Mouse (Mus musculus) spleen, postnatal 14 days (tissue): ENCODE data around the gene Srgap3.

ENCODE experiments used
- DNase-seq, 2 experiments: peaks; one replicate each; pipeline ENCODE4 v3.0.0; 2021 to 2022; ENCODE audit warnings: low spot score in 2 of 2

Gene Srgap3

DNA sequence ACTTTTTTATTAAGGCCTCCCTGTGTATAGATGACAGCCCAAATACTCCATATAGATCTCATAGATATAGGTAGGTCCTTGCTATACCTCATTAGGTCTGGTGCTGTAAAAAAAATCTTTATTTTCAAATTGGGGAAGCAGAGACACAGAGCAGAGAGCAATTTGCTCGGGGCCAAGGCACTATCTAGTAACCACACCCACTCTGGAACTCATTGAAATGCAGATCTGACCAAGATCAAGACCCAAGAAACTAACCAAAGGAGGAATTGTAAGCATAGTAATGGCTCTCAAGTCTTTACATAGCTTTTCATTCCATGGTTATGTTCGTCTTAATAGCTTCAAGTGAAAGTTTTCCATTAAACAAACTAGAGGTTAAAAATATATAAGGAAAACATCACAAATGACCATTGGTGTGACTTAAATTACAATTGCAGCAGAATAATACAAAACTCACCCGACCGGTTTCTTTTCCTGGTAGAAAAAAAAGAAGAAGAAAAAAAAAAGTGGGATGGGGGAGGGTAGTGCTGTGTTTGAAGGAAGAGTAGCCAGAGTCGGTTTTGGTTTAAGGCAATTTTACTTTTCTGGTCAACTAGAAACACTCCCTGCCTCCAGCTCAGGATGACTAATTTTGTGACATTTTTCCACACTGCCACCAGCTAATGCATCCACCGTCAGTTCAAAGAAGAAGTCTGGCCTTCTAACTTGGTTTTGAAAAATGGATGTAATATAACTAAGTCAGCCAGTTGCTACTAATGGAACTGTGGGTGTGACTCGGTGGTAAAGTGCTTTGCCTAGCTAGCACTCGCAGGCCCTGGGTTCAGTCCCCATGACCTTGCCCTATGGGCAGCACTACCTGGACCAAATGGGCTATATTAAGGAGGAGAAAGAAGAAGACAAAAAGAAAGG, 3.4 kb upstream of the Srgap3 start:
- no peak for DNase-seq

DNA sequence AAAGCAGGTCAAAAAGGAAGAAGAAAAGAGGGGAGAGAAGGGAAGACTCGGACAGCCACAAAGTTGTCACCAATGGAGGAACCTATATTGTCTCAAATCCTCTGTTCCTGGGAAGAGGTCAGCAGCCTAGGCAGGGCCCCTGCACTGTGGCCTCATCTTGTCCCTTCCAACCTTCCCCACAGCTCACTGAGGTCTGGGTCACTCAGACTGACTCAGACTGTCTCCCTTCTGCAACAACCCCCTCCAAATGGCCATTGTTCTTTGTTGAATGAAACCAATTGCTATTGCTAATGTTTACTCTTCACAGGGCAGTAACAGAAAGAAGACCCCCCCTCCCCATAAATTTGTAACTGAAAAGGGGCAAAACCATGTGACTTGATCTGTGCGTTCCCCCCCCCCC, 2.2 kb upstream of the Srgap3 start:
- no peak for DNase-seq

DNA sequence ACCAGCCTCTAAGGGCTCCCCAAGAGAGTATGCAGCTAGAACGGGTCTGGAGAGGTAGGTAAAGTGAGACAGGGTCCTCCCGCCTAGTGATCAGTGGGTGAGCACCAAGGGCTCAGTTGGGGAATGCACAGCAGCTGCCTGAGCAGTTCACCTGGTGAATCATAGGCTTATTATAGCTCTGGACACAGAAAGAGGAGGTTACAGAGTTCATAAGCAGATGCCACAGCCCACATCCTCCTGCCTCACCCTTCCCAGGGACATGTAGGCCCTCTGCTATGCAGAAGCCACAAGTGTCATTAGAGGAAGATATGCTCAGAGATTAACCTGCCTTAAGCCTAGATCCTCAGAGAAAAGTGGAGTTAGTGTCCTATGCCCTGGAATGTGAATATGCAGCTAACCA, 1.4 kb upstream of the Srgap3 start:
- DNase-seq = no peak

DNA sequence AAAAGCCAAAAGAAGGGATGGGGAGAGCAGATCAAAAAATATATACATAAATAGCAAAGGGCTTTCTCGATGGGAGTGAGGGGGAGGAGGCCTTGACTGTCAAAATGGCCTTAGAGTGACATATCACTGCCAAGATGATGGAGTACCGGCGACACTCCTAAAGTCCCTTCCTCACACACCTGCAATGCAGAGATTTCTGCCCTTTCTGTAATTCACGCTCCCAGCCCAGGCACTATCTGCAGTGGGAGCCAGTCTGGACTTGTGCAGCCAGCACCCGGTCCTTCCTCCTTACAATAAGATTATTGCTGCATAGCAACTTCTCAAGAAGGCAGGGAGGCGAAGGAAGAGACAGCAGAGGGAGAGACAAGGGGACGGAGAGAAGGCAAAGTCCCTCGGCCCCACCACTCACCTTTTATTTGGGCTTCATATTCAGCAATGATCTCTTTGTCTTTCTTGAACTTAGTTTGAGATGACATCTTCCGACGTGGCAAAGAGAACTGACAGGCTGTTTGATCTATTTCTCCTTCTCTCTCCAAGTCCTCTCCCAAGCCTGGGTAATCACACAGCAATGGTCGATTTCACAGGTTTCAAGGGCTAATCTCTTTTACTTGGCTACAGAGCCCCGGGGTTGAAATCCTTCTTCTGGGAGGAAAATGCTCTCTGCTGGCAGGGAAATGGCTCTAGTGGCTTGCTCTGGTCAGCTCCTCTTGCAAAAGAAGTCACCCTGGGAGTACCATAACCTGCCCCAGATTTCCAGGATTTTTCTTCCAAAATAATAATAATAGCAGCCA, 850 bp downstream of the Srgap3 start:
- DNase-seq = no peak

DNA sequence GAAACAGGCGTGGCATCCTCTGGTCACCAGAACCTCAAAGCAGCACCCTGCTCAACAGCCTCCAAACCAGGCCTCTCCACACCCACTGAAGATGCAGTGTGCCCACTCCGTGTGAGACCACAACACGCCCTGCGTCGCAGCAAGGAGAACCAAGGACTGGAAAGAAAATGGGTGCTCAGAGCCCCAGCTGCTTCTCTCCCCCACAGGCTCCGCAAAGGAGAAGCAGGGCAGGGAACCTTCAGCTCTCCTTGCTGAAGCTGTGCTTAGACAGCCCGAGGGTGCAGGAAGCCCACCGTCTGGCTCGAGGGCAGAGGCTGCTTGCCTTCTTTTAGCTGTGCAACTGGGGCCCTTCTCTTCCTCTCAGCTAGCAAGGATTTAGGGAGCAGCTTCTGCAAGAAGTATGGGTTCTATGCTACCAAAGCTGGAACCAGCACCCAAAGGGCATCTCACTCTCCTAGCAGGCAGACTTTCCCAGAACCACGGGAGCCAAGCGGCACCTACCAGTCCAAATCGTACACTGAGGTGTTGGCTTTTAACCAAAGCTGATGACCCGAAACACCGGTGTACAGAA, 1.8 kb downstream of the Srgap3 start:
- DNase-seq = no peak

DNA sequence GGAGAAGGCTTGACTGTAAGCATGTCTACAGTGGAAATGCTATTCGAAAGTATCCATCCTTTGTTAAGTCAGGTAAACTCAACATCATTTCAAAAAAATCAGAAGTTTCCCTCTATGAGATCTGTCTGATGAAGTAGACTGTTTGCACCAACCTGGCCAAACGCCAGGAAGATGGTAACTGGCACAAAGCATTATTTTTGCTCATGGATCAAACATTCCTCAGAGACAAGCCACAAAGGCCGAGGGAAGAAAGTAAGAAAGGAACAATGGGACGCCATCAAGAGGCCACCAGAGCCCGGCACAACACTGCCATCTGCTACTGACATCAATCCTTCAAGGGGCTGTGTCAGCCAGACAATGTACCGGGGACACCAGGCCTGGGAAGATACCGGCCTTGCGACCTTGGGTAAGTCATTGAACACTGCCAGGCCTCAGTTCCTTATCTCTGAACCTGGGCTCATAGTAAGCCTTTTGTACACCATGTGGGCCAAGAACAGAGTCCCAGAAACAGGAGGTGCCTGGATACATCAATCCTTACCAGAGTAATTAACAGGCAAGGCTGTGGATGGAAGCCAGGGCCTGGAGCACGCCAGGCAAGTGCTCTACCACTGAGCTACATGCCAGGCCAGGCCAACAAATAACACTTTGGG, 3.3 kb downstream of the Srgap3 start:
- DNase-seq = no peak

DNA sequence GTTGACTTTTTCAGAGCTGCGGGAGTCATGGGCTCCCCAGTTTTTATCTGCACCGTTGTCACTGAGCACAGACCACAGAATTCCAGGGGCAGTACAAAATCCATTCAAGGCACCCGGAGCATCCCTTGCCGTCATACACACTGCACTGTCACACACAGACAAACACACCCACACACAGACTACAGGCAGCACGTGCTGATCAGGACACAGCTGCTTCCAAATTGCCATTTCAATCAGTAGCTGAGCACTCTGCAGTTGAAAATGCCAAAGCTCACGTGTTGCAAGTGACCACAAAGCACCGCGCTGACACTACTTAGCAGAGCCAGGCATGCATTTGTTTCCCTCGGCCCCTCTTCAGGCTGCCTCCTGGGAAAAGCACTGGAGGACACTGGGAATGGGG, 7.8 kb downstream of the Srgap3 start:
- DNase-seq = no peak

DNA sequence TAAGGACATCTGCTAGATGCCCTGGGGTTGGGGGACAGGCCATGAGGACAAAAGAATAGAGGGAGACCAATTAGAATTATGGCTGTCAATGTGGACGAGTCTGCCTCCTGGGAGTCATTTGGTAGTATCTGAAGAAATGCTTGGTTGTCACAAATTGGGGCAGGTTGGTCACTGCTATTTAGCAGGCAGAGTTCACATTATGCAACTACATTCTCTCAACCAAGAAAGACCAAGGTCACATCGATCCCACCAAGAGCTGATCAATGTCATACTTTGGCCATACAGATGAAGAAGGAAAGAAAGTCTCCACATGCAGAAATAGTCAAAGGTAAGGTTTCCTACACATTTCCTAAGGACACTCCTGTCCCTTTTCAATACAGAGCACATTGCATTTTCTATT, 9.3 kb downstream of the Srgap3 start:
- DNase-seq = no peak

DNA sequence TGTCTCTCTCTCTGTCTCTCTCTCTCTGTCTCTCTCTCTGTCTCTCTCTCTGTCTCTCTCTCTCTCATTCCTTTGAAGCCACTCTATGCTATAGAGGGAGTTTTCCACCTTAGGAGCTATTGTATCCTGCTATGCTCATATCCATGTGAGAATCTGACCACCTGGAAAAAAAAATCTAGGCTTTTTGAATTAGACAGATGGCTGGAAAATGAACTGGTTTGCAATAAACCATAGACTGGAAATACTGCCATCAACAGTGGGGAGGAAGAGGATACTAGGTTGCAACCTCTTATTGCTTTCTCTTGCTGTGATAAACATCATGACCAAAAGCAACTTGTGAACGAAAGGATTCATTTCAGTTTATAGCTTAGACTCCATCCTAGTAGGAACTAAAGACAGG, 12.6 kb downstream of the Srgap3 start:
- DNase-seq = no peak

DNA sequence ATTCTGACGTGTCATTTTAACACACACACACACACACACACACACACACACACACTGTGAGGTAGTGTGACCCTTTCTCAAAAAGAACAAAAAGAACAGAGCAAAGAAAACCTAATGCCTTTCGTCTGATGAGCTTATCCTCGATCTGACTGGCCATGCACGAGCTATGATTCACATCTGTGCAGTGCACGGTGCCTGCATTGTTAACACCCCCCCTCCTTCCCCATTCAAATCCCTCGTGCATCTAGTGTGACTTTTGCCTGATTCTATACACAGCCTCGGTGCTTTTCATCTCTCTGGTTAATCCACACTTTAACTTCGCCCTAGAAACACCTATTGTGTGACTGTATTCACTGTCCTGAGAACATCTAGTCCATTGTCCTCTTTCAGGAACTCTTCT, 14.5 kb downstream of the Srgap3 start:
- no peak for DNase-seq

DNA sequence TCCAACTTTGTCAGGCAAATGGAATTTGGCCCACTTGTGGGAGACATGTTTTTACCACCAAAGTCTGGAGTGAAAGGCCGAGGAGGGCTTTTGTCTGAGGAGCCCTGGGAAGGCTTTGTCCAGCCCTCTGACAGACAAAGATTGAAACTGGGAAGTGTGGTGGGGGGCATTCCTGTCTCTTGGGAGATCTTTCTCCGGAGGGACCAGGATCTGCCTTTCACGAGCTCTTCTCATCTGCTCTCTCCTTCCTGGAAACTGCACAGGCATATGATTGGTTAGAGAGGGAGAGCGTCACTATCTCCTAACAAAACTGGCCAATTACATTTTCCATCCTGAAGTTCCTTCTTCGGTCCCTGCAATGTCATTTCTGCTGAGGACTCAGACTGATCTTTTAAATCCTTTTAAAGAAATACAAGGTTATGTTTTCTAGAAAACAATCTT, 17.0 kb downstream of the Srgap3 start:
- DNase-seq = no peak

DNA sequence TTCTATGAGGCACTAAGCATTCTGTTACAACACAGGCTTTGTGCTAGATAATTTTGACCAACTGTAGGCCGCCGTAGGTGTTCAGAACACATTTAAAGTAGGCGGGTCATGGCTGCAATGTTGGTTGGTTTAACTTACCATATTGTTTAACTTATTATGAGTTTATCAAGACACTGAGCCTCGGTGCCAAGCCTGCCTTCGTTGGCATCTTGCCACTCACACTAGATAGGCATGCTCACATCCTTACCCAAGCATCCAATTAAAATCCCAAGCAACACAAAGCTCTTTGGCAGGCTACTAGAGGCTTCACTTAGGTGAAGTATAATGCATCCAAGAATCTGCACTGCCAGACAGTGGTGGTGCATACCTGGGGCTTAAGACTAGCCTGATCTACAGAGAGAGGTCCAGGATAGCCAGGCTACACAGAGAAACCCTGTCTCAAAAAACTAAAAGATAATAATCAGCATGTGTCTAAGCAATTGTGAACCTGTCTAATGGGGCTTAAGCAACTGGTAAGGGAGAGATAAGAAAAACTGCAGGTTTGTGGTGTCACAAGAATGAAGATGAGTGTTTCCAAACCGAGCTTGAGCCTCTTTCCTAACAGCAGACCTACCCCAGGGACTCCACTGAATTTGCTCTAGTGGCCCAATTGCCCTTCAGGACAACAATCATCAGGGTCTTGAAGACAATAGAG, 17.6 kb downstream of the Srgap3 start:
- no peak for DNase-seq

DNA sequence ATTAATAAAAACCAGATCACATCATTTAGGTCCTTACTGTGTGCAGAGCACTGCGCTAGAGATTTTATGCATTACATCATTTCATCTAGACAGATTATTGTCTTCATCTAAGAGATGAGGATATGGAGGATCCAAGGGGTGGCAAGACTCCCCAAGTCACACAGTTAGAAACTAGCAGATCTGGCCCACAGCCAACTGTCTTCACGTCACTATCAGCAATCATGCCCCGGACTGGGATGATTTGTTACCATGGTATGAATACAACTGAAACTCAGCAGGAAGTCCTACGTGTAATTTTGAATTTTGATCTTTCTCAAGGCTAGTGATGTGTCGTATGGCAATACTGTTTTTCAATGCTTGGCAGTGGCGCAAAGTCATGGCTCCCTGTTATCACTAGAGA, 18.2 kb downstream of the Srgap3 start:
- no peak for DNase-seq

DNA sequence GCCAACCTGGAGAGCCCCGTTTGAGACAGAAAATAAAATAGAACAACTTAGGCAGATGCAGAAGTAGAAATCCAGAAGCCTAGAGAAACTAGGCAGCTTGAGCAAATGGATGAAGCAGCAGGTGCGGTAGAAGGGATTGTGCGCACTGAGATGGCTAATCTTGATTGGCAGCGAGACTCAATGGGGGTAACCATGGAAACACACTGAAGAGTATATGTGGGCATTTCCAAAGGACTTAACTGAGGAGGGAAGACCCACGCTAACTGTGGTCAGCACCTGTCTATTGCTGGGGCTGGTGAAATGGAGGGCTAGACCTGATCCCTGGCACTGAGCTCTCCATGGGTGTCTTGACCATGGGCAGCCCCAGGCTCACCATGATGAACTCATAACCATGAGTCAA, 19.7 kb downstream of the Srgap3 start:
- DNase-seq = no peak

DNA sequence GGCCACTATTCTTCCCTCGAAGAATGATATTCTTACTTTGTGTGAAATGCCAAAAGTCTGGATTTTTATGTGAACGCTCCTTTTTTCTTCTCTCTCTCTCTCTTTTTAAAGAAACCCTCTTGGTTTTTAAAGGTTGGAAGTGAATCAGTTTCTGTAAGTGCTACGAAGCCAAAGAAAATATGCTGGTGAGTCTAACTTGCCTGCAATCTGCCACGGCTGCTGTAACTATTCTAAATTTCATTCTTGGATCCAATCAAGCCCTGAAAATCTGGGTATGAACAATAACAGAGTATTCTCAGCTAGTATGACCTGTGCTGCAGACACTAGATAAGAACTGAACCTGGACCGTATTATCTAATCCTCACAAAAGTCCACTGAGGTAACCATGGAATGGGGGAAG, 21.1 kb downstream of the Srgap3 start:
- DNase-seq = no peak

DNA sequence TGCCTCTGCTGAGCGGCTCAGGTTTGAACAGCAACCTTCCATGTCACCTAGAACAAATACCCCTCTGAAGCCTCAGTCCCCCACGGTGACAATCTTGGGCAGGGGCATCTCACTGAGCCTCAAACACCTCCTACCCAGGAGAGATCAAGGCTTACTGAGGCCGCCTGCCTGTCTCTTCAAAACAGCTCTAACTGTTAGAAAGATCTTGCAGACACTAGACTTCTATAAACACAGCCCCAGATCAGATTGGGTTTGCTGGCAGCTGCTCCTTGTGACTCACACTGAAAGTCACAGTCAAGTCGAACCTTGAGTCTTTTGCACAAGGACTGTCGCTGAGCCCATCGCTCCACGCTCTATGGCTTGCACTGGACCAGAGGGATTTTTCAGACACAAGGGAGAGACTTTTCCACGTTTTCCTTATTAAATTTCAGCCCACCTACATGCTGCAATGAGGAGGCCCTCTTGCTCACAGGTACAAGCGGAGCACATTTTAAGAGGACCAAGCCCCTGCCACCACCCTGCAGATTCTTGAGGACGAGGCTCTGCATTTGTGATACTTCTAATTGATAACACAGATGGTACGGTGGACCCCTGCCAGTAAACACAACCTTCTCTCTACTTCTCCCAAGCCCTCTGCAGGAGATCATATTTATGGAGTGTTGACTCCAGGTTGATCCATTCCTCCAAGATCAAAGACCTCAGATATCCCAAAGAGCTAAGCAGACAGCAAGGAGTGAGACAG, 21.7 kb downstream of the Srgap3 start:
- no peak for DNase-seq

DNA sequence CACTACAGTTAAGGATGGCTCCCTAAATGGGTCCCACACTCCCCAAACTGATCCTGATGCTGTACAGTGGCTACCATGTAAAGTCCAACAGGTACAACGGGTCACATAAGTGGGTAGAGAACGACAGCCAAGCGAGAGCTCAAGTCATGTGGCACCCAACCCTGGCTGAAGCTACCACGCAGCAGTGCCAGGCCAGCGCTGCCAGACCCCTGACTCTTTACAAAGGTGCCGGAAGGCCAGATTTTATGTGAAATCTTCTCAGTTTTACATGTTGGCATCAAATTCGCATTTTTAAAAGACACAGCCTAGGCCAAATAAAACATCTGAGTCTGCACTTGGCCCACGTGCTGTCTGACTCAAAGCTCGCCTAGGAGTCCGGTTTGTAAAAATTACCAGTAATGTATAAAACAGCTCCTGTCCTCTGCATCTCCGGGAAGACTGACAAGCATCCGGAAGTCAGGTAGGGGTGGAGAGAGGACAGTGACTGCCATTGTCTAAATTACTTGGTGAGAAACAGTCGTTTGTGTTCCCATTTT, 22.4 kb downstream of the Srgap3 start:
- no peak for DNase-seq

DNA sequence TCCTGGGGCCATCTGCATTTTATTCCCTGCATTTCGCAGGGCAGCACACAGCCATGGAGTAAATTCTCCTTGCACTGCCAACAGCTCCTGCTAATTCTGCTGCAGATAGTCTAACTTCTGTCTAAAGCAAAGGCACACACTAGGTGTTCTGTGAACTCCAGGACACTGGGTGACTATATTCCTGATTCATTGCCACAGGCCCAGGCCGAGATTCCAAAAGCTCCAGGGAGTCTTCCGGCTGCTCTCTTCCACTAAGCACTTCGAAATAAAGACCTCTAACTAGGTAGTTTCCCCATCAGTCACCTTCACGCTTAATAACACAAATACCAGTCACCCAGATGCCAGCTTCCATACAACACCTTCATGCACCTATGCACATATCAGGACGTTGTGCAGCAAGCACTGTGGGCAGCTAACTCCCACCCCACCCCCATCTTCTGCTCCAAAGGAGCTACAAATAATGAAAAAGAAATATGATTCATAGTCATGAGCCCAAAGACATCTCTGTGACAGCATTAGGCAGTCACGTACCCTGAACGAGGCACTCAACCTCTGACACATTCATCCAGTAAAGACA, 26.4 kb downstream of the Srgap3 start:
- no peak for DNase-seq

DNA sequence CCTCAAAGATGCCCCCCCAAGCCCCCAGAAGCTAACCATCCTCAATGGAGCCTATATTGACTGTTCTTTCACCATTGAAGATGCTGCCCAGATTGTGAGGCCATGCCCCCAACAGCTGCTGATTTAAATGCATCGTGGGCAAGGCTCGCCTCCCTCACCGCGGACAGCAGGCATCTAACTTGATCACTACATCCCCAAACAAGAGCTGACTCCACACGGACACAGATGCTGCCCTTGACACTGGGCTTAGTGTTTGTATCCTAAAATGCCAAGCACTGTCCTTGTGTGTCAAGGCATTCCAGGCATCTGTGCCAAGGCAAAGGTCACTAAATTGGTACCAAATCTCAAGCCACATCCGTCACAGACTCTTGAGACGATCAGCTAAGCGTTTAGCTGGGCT, 29.3 kb downstream of the Srgap3 start:
- DNase-seq = no peak

DNA sequence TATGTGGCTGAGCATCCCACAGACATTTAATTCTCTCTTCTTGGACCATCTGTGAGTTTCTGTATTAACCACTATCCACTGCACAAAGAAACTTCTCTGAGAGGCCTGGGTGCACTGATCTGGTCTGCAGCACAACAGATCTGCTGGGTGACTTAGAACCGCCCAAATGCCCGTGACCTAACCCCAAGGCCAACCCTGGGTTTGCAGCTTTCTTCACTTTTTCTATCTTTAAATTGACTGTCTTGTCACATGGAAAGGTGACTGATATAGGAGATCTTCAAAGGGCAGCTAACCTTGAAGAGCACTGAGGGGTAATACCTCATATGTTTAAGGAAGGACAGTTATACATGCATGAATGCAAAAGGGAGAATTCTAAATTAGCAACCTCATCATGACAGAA, 30.8 kb downstream of the Srgap3 start:
- no peak for DNase-seq
